Mouse (Mus musculus) intestine, postnatal 0 days (tissue): ENCODE measurements at regions not wholly inside any gene's neighbourhood (a gene's known extent, or its start where the extent isn't known, plus 50 kb on each side); places are given as distances from the start of the nearest gene placed in this dataset.

Experiments
- ATAC-seq: fragments of 200-750 bp; cut with Nextera tagmentation; 2 replicates; pipeline ENCODE4 v1.8.0; 2017; ENCODE audit warnings: mild to moderate bottlenecking, moderate TSS enrichment, moderate library complexity
- H3K27ac ChIP-seq: fragments of 300-500 bp; sonication (generic); 2 replicates; pipeline ENCODE4 v1.5.1; 2014; ENCODE audit warnings: mild to moderate bottlenecking, low read depth, low read length, moderate library complexity
- H3K27me3 ChIP-seq: fragments of 300-500 bp; sonication (generic); replicated peaks from 2 replicates; pipeline ENCODE4 v1.6.1; 2014; ENCODE audit warnings: low read length, mixed read lengths; ENCODE audit not compliant: control insufficient read depth, insufficient read depth
- H3K36me3 ChIP-seq: fragments of 300-500 bp; sonication (generic); 2 replicates; pipeline ENCODE4 v1.6.1; 2014; ENCODE audit warnings: mild to moderate bottlenecking, moderate library complexity; ENCODE audit not compliant: control insufficient read depth, insufficient read depth
- H3K4me1 ChIP-seq: fragments of 300-500 bp; sonication (generic); replicated peaks from 2 replicates; pipeline ENCODE4 v1.6.1; 2014; ENCODE audit warnings: antibody characterized with exemption, low read length, mixed read lengths; ENCODE audit not compliant: control insufficient read depth, insufficient read depth
- H3K4me2 ChIP-seq: fragments of 300-500 bp; sonication (generic); replicated peaks from 2 replicates; pipeline ENCODE4 v1.6.1; 2014; ENCODE audit warnings: low read depth, mild to moderate bottlenecking, moderate library complexity
- H3K4me3 ChIP-seq: fragments of 300-500 bp; sonication (generic); 2 replicates; pipeline ENCODE4 v1.5.1; 2014; ENCODE audit warnings: low read depth, low read length
- H3K9ac ChIP-seq: fragments of 300-500 bp; sonication (generic); 2 replicates; pipeline ENCODE4 v1.6.1; 2014; ENCODE audit warnings: mild to moderate bottlenecking, low read depth, low read length
- H3K9me3 ChIP-seq: fragments of 300-500 bp; sonication (generic); 2 replicates; pipeline ENCODE4 v1.6.1; 2016; ENCODE audit warnings: mixed run types; ENCODE audit not compliant: control insufficient read depth
- CTCF ChIP-seq: sonication (generic); IDR thresholded peaks from 2 replicates; pipeline ENCODE4 v1.5.1; 2016; ENCODE audit warnings: low read depth, mild to moderate bottlenecking, control low read depth, antibody characterized with exemption, moderate library complexity
- WGBS: fragments of 180-500 bp; shearing (Covaris S2); extraction: QIAGEN DNeasy Blood & Tissue Kit; methylation state at CpG from one replicate; pipeline ENCODE4 v1.1.7; 2014; 5-methylcytosine and 5-hydroxymethylcytosine counted together

- Histone ChIP-seq H3K4me3 (no peak overlapping the region), H3K27me3 (no peaks in the 10 kb centered on the region), H3K27ac (no peak overlapping the region), H3K4me1 (no peaks in the 10 kb centered on the region), H3K36me3 (no peaks in the 10 kb centered on the region), H3K9me3 (no peaks in the 10 kb centered on the region), H3K4me2 (no peak overlapping the region), H3K9ac (no peak overlapping the region)
- no peak for ATAC-seq
- no peak for TF ChIP-seq CTCF
- WGBS = 76% methylated on average over 6 of the region's 6 CpGs
Observed at GRCm38 (mm10) chr4:34420970-34421369, 129.8 kb upstream of the Akirin2 start.

- Histone ChIP-seq H3K27ac (no peak overlapping the region), H3K4me1 (no peaks in the 10 kb centered on the region), H3K9ac (no peak overlapping the region), H3K4me3 (no peak overlapping the region), H3K36me3 (no peaks in the 10 kb centered on the region), H3K4me2 (no peak overlapping the region), H3K9me3 (no peaks in the 10 kb centered on the region), H3K27me3 (no peaks in the 10 kb centered on the region)
- peak; percentile 85 for ATAC-seq
- WGBS = 40% methylated on average over 2 of the region's 2 CpGs
- no peak for TF ChIP-seq CTCF
Observed at GRCm38 (mm10) chr4:34424131-34424646, 126.5 kb upstream of the Akirin2 start.

- 43% methylated on average over 4 of the region's 4 CpGs for WGBS
- no peak for ATAC-seq
Observed at GRCm38 (mm10) chr4:34429003-34429402, 121.7 kb upstream of the Akirin2 start.

GRCm38 (mm10) chr4:34429456-34430235 lies 121.1 kb upstream of the Akirin2 start:
- H3K4me2 ChIP-seq = no peak overlapping the region
- no peaks in the 10 kb centered on the region for H3K27me3 ChIP-seq
- no peaks in the 10 kb centered on the region for H3K4me1 ChIP-seq
- no peak for TF ChIP-seq CTCF
- no peak overlapping the region for H3K9ac ChIP-seq
- no peaks in the 10 kb centered on the region for H3K9me3 ChIP-seq
- no peaks in the 10 kb centered on the region for H3K36me3 ChIP-seq
- 83% methylated on average over 22 of the region's 22 CpGs for WGBS
- no peak overlapping the region for H3K27ac ChIP-seq
- no peak overlapping the region for H3K4me3 ChIP-seq
- no peak for ATAC-seq

More at GRCm38 (mm10) chr4:34429003-34429402, 121.7 kb upstream of the Akirin2 start:
- H3K27me3 ChIP-seq = no peaks in the 10 kb centered on the region
- no peaks in the 10 kb centered on the region for H3K9me3 ChIP-seq
- no peak overlapping the region for H3K4me2 ChIP-seq
- no peak overlapping the region for H3K27ac ChIP-seq
- no peak for TF ChIP-seq CTCF
- no peaks in the 10 kb centered on the region for H3K4me1 ChIP-seq
- no peak overlapping the region for H3K9ac ChIP-seq
- no peak overlapping the region for H3K4me3 ChIP-seq
- no peaks in the 10 kb centered on the region for H3K36me3 ChIP-seq

- ATAC-seq = no peak
- no peak overlapping the region for H3K9ac ChIP-seq
- no peak for TF ChIP-seq CTCF
- no peaks in the 10 kb centered on the region for H3K36me3 ChIP-seq
- no peaks in the 10 kb centered on the region for H3K4me1 ChIP-seq
- 85% methylated on average over 3 of the region's 3 CpGs for WGBS
- H3K4me2 ChIP-seq = no peak overlapping the region
- H3K4me3 ChIP-seq = no peak overlapping the region
- H3K27me3 ChIP-seq = no peaks in the 10 kb centered on the region
- no peaks in the 10 kb centered on the region for H3K9me3 ChIP-seq
- no peak overlapping the region for H3K27ac ChIP-seq
Observed at GRCm38 (mm10) chr4:34437316-34437715, 113.4 kb upstream of the Akirin2 start.

GRCm38 (mm10) chr4:34449582-34449981 lies 101.2 kb upstream of the Akirin2 start:
- H3K4me3 ChIP-seq = no peak overlapping the region
- H3K27ac ChIP-seq = no peak overlapping the region
- H3K9me3 ChIP-seq = no peaks in the 10 kb centered on the region
- ATAC-seq = no peak
- H3K4me2 ChIP-seq = no peak overlapping the region
- no peaks in the 10 kb centered on the region for H3K27me3 ChIP-seq
- no peaks in the 10 kb centered on the region for H3K4me1 ChIP-seq
- WGBS = 74% methylated on average over 7 of the region's 7 CpGs
- no peak overlapping the region for H3K9ac ChIP-seq
- no peak for TF ChIP-seq CTCF
- H3K36me3 ChIP-seq = no peaks in the 10 kb centered on the region
